Mouse (Mus musculus): ENCODE results near the gene Rcn3. TPM values are rescaled to one million over a fixed set of nuclear protein-coding genes. Genes with fewer than 3 reads are reported as not detected.

Rcn3 gene
- polyA plus RNA-seq, 1 experiment from 2014 or later, result 176 TPM

DNA sequence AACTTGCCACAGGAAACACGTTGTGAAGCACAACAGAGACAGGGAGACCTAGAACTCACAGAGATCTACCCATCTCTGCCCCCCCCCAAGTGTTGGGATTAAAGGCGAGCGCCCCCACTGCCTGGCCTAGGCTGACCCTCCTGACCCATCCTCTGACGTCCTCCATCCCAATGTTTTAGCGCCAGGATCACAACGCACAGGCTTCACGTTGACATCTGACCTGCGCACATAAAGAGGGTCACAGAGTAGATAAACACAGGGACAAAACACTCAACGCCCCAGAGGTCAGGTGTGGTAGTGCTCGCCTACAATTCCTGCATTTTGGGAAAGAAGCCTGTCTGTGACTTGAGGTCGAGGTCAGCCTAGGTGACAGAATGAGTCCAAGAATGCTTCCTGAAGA, 55.3 kb downstream of the Rcn3 start:
- Histone ChIP-seq H3K4me1 (replicated peaks; ENCODE audit: control insufficient read depth, insufficient read depth) (no peaks in the 10 kb centered on the region), H3K27ac (replicated peaks) (no peak overlapping the region; the same call in 1 of the 2 replicates), H3K36me3 (ENCODE audit: control insufficient read depth, insufficient read depth, low read length) (peaks cover 51% of the 10 kb centered on the region), H3K9ac (ENCODE audit: low read length) (no peak overlapping the region), H3K4me2 (replicated peaks; ENCODE audit: low read depth) (no peak overlapping the region), H3K4me3 (ENCODE audit: low read depth, low read length) (no peak overlapping the region), H3K27me3 (ENCODE audit: control insufficient read depth, insufficient read depth, low read length) (no peaks in the 10 kb centered on the region), H3K9me3 (ENCODE audit: control insufficient read depth, low read length) (no peaks in the 10 kb centered on the region)
- 75% methylated on average over 11 of the region's 11 CpGs for WGBS
- TF ChIP-seq CTCF (IDR thresholded peaks at IDR 0.05; ENCODE audit: low read depth), result no peak
- DNase-seq (ENCODE audit: low spot score) (peak; percentile 12), ATAC-seq (ENCODE audit: low FRiP score, low TSS enrichment) (no peak)

DNA sequence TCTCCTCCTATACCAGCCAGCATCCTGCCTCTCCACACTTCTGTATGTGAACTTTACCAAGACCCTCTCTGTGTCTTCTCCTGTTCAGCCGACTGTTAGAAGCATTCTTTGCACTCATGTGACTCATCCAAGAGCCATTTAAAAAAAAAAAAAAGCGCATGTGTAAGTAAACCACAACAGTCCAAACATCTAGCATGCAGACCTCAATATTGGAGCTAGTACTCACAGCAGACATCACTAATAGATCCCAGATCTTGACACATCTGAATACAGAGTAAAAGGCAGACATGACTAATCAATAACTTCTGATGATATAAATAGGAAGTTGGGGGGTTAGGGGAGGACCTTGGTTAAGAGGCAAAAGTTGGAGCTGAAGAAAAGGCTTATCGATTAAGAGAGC, 56.4 kb downstream of the Rcn3 start:
- TF ChIP-seq EP300 (optimal IDR thresholded peaks at IDR 0.05), result no peak
- TF ChIP-seq CTCF (IDR thresholded peaks at IDR 0.05; ENCODE audit: low read depth), result no peak
- Histone ChIP-seq H3K36me3 (ENCODE audit: control insufficient read depth, insufficient read depth, low read length) (peaks cover 52% of the 10 kb centered on the region), H3K4me1 (replicated peaks; ENCODE audit: control insufficient read depth, insufficient read depth) (no peaks in the 10 kb centered on the region), H3K9me3 (ENCODE audit: control insufficient read depth, low read length) (no peaks in the 10 kb centered on the region), H3K9ac (ENCODE audit: low read length) (no peak overlapping the region), H3K4me3 (ENCODE audit: low read depth, low read length) (no peak overlapping the region), H3K27ac (replicated peaks) (no peak overlapping the region), H3K27me3 (ENCODE audit: control insufficient read depth, insufficient read depth, low read length) (no peaks in the 10 kb centered on the region), H3K4me2 (replicated peaks; ENCODE audit: low read depth) (no peak overlapping the region)
- 76% methylated on average over 3 of the region's 3 CpGs for WGBS
- no peak for DNase-seq (ENCODE audit: low spot score)
- ATAC-seq (ENCODE audit: low FRiP score, low TSS enrichment), result no peak

DNA sequence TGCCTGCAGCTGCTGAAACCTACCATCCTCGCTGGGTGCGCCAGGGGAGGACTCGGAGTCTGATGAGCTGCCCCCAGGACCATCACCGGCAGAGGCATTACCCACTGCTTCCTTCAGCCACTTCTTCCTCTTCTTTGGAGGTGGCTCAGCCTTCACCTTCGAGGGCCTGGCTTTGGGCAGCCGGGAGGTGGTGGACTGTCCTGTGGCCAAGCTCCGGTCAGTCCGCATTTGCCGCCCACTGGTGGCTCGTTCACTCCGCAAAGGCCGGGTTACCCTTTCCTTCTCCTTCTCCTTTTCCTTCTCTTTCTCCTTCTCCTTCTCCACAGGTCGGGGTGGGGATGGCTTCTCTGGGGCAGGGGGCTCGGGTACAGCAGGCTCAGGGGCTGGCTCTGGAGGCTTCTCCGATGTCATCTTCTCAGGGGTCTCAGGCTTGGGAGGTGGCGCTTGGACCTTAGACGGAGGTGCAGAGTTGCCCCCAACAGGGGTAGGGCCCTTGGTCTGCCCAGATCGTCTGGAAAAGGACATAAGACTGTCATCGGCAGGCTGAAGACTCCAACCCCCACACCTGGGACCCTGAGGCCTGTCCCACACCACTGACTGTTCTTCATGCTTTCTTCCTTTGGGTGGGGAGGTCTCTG, 58.2 kb downstream of the Rcn3 start:
- Histone ChIP-seq H3K4me3 (ENCODE audit: low read depth, low read length) (no peak overlapping the region), H3K27ac (replicated peaks) (no peak overlapping the region), H3K4me1 (replicated peaks; ENCODE audit: control insufficient read depth, insufficient read depth) (no peaks in the 10 kb centered on the region), H3K4me2 (replicated peaks; ENCODE audit: low read depth) (no peak overlapping the region), H3K27me3 (ENCODE audit: control insufficient read depth, insufficient read depth, low read length) (no peaks in the 10 kb centered on the region), H3K9me3 (ENCODE audit: control insufficient read depth, low read length) (no peaks in the 10 kb centered on the region), H3K9ac (ENCODE audit: low read length) (no peak overlapping the region), H3K36me3 (ENCODE audit: control insufficient read depth, insufficient read depth, low read length) (peaks cover 59% of the 10 kb centered on the region)
- no peak for TF ChIP-seq EP300 (optimal IDR thresholded peaks at IDR 0.05)
- TF ChIP-seq CTCF (IDR thresholded peaks at IDR 0.05; ENCODE audit: low read depth), result no peak
- DNase-seq (ENCODE audit: low spot score), result no peak
- no peak for ATAC-seq (ENCODE audit: low FRiP score, low TSS enrichment)
- WGBS, result 90% methylated on average over 19 of the region's 19 CpGs

MicroRNAs encoded within 50 kb of the gene (microRNA counts, 519-probe panel; counts per million panel counts)
- microRNA mmu-miR-150, result 4,366 counts per million, percentile 41 among the panel's probes with 10 or more counts

Small RNAs within 50 kb of the gene (microRNA-seq; reads per million reads assigned to microRNA genes)
- gene Mir150 (51.1 reads per million, percentile 36 among the genes with 10 or more reads in this experiment), gene Mir5121 (15.8 reads per million, percentile 23 among the genes with 10 or more reads in this experiment)

Other genes with a start within 250 kb of the Rcn3 start
- 70.8 and 75.2 TPM in 2 replicates for gene Akt1s1, start 243.2 kb downstream of the Rcn3 start, polyA plus RNA-seq (2015; fragmentation: Nextera tagmentation; extraction: Ambion mirVana)
- 45.4 and 48.0 TPM in 2 replicates for gene Tbc1d17, start 243.1 kb downstream of the Rcn3 start, polyA plus RNA-seq (2015; fragmentation: Nextera tagmentation; extraction: Ambion mirVana)
- 23.5 and 25.7 TPM in 2 replicates for gene Pnkp, start 235.1 kb downstream of the Rcn3 start, polyA plus RNA-seq (2015; fragmentation: Nextera tagmentation; extraction: Ambion mirVana)
- 159 and 179 TPM in 2 replicates for gene Ptov1, start 222.4 kb downstream of the Rcn3 start, polyA plus RNA-seq (2015; fragmentation: Nextera tagmentation; extraction: Ambion mirVana)
- gene Med25, start 199.5 kb downstream of the Rcn3 start, polyA plus RNA-seq (2015; fragmentation: Nextera tagmentation; extraction: Ambion mirVana), result 64.4 and 75.3 TPM in 2 replicates
- 13.1 and 15.6 TPM in 2 replicates for gene Fuz, start 196.1 kb downstream of the Rcn3 start, polyA plus RNA-seq (2015; fragmentation: Nextera tagmentation; extraction: Ambion mirVana)
- gene Ap2a1, start 162.7 kb downstream of the Rcn3 start, polyA plus RNA-seq (2015; fragmentation: Nextera tagmentation; extraction: Ambion mirVana), result 29.3 and 33.9 TPM in 2 replicates
- gene Tsks, start 149.0 kb downstream of the Rcn3 start, polyA plus RNA-seq (2015; fragmentation: Nextera tagmentation; extraction: Ambion mirVana), result 0.08 TPM in 1 of 2 replicates, not detected in the other
- gene Cpt1c, start 117.4 kb downstream of the Rcn3 start, polyA plus RNA-seq (2015; fragmentation: Nextera tagmentation; extraction: Ambion mirVana), result 5.6 and 7.3 TPM in 2 replicates
- 181 and 185 TPM in 2 replicates for gene Prmt1, start 105.7 kb downstream of the Rcn3 start, polyA plus RNA-seq (2015; fragmentation: Nextera tagmentation; extraction: Ambion mirVana)
- gene Irf3, start 94.6 kb downstream of the Rcn3 start, polyA plus RNA-seq (2015; fragmentation: Nextera tagmentation; extraction: Ambion mirVana), result 55.7 and 59.8 TPM in 2 replicates
- gene Bcl2l12, start 93.5 kb downstream of the Rcn3 start, polyA plus RNA-seq (2015; fragmentation: Nextera tagmentation; extraction: Ambion mirVana), result 23.0 and 23.4 TPM in 2 replicates
- 14.9 and 18.6 TPM in 2 replicates for gene Scaf1, start 75.9 kb downstream of the Rcn3 start, polyA plus RNA-seq (2015; fragmentation: Nextera tagmentation; extraction: Ambion mirVana)
- 81.5 and 87.2 TPM in 2 replicates for gene Rras, start 74.3 kb downstream of the Rcn3 start, polyA plus RNA-seq (2015; fragmentation: Nextera tagmentation; extraction: Ambion mirVana)
- 3.4 and 3.8 TPM in 2 replicates for gene Prr12, start 39.3 kb downstream of the Rcn3 start, polyA plus RNA-seq (2015; fragmentation: Nextera tagmentation; extraction: Ambion mirVana)
- 43.0 and 44.1 TPM in 2 replicates for gene Nosip, start 29.8 kb downstream of the Rcn3 start, polyA plus RNA-seq (2015; fragmentation: Nextera tagmentation; extraction: Ambion mirVana)
- 33.6 and 37.4 TPM in 2 replicates for gene Prrg2, start 29.5 kb downstream of the Rcn3 start, polyA plus RNA-seq (2015; fragmentation: Nextera tagmentation; extraction: Ambion mirVana)
- 76.1 and 76.9 TPM in 2 replicates for gene Fcgrt, start 11.6 kb upstream of the Rcn3 start, polyA plus RNA-seq (2015; fragmentation: Nextera tagmentation; extraction: Ambion mirVana)
- gene Rps11, start 32.2 kb upstream of the Rcn3 start, polyA plus RNA-seq (2015; fragmentation: Nextera tagmentation; extraction: Ambion mirVana), result 1,142 and 1,191 TPM in 2 replicates
- gene Rpl13a, start 36.5 kb upstream of the Rcn3 start, polyA plus RNA-seq (2015; fragmentation: Nextera tagmentation; extraction: Ambion mirVana), result 1,442 and 1,485 TPM in 2 replicates
- gene Gm45713, start 44.0 kb upstream of the Rcn3 start, polyA plus RNA-seq (2015; fragmentation: Nextera tagmentation; extraction: Ambion mirVana), result 0.17 and 1.1 TPM in 2 replicates
- gene Flt3l, start 44.2 kb upstream of the Rcn3 start, polyA plus RNA-seq (2015; fragmentation: Nextera tagmentation; extraction: Ambion mirVana), result 2.2 and 2.3 TPM in 2 replicates
- 48.8 and 49.0 TPM in 2 replicates for gene Pih1d1, start 62.1 kb upstream of the Rcn3 start, polyA plus RNA-seq (2015; fragmentation: Nextera tagmentation; extraction: Ambion mirVana)
- gene Aldh16a1, start 62.4 kb upstream of the Rcn3 start, polyA plus RNA-seq (2015; fragmentation: Nextera tagmentation; extraction: Ambion mirVana), result 24.6 and 25.6 TPM in 2 replicates
- gene Slc17a7, start 71.7 kb upstream of the Rcn3 start, polyA plus RNA-seq (2015; fragmentation: Nextera tagmentation; extraction: Ambion mirVana), result 0.07 TPM in 1 of 2 replicates, not detected in the other
- gene Gfy, start 87.3 kb upstream of the Rcn3 start, polyA plus RNA-seq (2015; fragmentation: Nextera tagmentation; extraction: Ambion mirVana), result not detected in 2 replicates
- gene Pth2, start 88.8 kb upstream of the Rcn3 start, polyA plus RNA-seq (2015; fragmentation: Nextera tagmentation; extraction: Ambion mirVana), result not detected in 2 replicates
- 0.07 and 0.13 TPM in 2 replicates for gene Ccdc155, start 112.7 kb upstream of the Rcn3 start, polyA plus RNA-seq (2015; fragmentation: Nextera tagmentation; extraction: Ambion mirVana)
- 48.4 TPM in 2 replicates for gene Dkkl1, start 119.9 kb upstream of the Rcn3 start, polyA plus RNA-seq (2015; fragmentation: Nextera tagmentation; extraction: Ambion mirVana)
- 26.8 and 29.5 TPM in 2 replicates for gene Tead2, start 123.5 kb upstream of the Rcn3 start, polyA plus RNA-seq (2015; fragmentation: Nextera tagmentation; extraction: Ambion mirVana)
- gene Cd37, start 146.9 kb upstream of the Rcn3 start, polyA plus RNA-seq (2015; fragmentation: Nextera tagmentation; extraction: Ambion mirVana), result 1.5 and 1.8 TPM in 2 replicates
- gene Slc6a16, start 148.9 kb upstream of the Rcn3 start, polyA plus RNA-seq (2015; fragmentation: Nextera tagmentation; extraction: Ambion mirVana), result 0.07 and 0.18 TPM in 2 replicates
- not detected in 2 replicates for gene Slc6a21, start 185.3 kb upstream of the Rcn3 start, polyA plus RNA-seq (2015; fragmentation: Nextera tagmentation; extraction: Ambion mirVana)
- 22.7 and 23.7 TPM in 2 replicates for gene Trpm4, start 241.6 kb upstream of the Rcn3 start, polyA plus RNA-seq (2015; fragmentation: Nextera tagmentation; extraction: Ambion mirVana)
- 0.80 and 0.85 TPM in 2 replicates for gene Hrc, start 243.1 kb upstream of the Rcn3 start, polyA plus RNA-seq (2015; fragmentation: Nextera tagmentation; extraction: Ambion mirVana)